Mouse (Mus musculus) bone marrow macrophage, adult 2 months (primary cell): ENCODE measurements around the gene Thbs2. TPM values are rescaled to one million over a fixed set of nuclear protein-coding genes. Genes with fewer than 3 reads are reported as not detected.

Experiments used
- H3K27ac ChIP-seq: 2 replicates; pipeline ENCODE4 v1.5.1; 2012; ENCODE audit warnings: low read depth, low read length; ENCODE audit not compliant: insufficient read depth
- H3K4me1 ChIP-seq: 2 replicates; pipeline ENCODE4 v1.6.1; 2012; ENCODE audit warnings: low read length; ENCODE audit not compliant: control insufficient read depth, insufficient read depth
- H3K4me3 ChIP-seq: 2 replicates; pipeline ENCODE4 v1.5.1; 2012; ENCODE audit warnings: mild to moderate bottlenecking, low read length, moderate library complexity; ENCODE audit not compliant: insufficient read depth
- CTCF ChIP-seq: IDR thresholded peaks from 2 replicates; pipeline ENCODE4 v1.5.1; 2012; ENCODE audit warnings: low read depth, mild to moderate bottlenecking, low read length, moderate library complexity
- POLR2A ChIP-seq: IDR thresholded peaks from 2 replicates; pipeline ENCODE4 v1.6.1; 2012; ENCODE audit warnings: mild to moderate bottlenecking, low read depth, low read length, borderline replicate concordance
- polyA plus RNA-seq: library from polyadenylated mRNA; stranded (reverse); fragments of >200 nt; gene quantifications from 2 replicates; pipeline ENCODE4 v1.2.4, GENCODE M21; 2012; ENCODE audit not compliant: missing spikeins, insufficient read depth, insufficient read length

The Thbs2 gene
- polyA plus RNA-seq: 0.76 and 0.95 TPM in 2 replicates

- H3K4me3 ChIP-seq: no peak within 1 kb of the TSS
- H3K27ac ChIP-seq: no peak within 1 kb of the TSS
- TF ChIP-seq CTCF: no peak
- no peak for TF ChIP-seq POLR2A
Measured at GRCm38 (mm10) chr17:14693994-14694374, at the start of gene Thbs2. Thbs2 (minus strand) TSS chr17:14694235.

GRCm38 (mm10) chr17:14735493-14736004 lies 41.5 kb upstream of the Thbs2 start:
- Histone ChIP-seq H3K27ac (no peak overlapping the region), H3K4me3 (no peak overlapping the region), H3K4me1 (0 out of 2 replicates have a peak, but pooled peaks cover 2% of the 10 kb centered on the region)
- TF ChIP-seq CTCF (no peak), POLR2A (no peak)

More at GRCm38 (mm10) chr17:14693994-14694374, at the start of gene Thbs2:
- no peaks in the 10 kb centered on the region for H3K4me1 ChIP-seq

DNA sequence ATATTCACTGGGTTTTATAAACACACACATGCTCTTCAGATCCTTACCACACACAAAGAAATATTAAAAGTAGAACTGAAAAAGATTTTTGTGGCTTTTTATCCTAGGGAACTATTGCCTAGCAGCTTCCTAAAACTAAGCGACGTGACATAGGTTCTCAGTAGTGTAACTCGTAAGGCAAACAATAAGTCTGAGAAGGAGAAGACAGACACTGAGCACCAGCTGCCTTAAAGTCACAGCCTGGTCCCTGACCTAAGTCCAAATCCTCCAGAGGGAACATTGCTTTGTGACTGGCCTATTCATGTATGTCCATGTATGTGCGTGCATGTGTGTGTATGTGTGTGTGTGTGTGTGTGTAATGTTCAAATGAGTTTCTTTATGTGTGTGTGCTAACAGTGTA lies 40.3 kb upstream of the Thbs2 start:
- no peak for TF ChIP-seq CTCF
- TF ChIP-seq POLR2A: no peak
- Histone ChIP-seq H3K4me1 (0 out of 2 replicates have a peak, but pooled peaks cover 2% of the 10 kb centered on the region), H3K27ac (no peak overlapping the region), H3K4me3 (no peak overlapping the region)

DNA sequence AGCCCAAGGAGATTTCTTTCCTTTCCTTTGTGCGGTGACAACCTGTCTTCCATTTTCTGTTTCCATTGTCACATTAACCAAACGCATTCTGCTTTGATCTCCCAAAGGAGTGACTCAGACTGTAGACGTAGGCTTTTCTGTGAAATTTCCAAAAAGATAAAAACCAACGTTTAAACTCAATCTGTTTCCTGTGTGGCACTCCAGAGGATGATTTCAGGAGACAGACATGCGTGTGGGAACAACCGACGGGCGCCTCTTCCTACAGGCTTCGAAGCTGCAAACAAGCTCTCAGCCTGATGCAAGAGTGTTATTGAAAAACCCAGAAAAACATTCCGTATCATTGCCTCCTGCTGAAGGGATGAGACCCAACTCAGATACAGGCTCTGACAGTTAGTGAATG lies 39.9 kb upstream of the Thbs2 start:
- Histone ChIP-seq H3K27ac (no peak overlapping the region), H3K4me3 (no peak overlapping the region), H3K4me1 (0 out of 2 replicates have a peak, but pooled peaks cover 2% of the 10 kb centered on the region)
- TF ChIP-seq POLR2A (no peak), CTCF (no peak)

DNA sequence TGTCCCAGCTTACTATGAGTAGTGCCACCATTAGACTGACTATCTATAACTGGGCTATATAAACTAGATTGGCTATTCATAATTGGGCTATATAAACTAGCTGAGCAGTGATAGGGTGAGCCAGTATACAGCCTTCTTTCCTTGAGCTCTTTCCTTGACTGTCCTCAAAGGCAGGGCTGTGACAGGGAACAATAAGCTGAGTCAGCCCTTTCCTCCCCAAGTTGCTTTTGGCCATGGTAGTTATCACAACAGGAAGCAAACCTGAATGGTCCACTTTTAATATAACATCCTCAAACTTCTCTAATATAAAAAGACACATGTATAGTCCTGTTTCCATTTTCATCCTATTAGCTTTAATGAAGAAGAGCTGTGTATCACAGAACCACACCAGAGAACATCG lies 39.0 kb upstream of the Thbs2 start:
- H3K27ac ChIP-seq: no peak overlapping the region
- H3K4me1 ChIP-seq: 0 out of 2 replicates have a peak, but pooled peaks cover 2% of the 10 kb centered on the region
- no peak overlapping the region for H3K4me3 ChIP-seq
- TF ChIP-seq CTCF: no peak
- no peak for TF ChIP-seq POLR2A

- Histone ChIP-seq H3K27ac (no peak overlapping the region), H3K4me3 (no peak overlapping the region), H3K4me1 (no peaks in the 10 kb centered on the region)
- TF ChIP-seq CTCF: no peak
- no peak for TF ChIP-seq POLR2A
Measured at GRCm38 (mm10) chr17:14730629-14731028, 36.6 kb upstream of the Thbs2 start.

GRCm38 (mm10) chr17:14727481-14727880 lies 33.4 kb upstream of the Thbs2 start:
- no peak overlapping the region for H3K27ac ChIP-seq
- no peak for TF ChIP-seq CTCF
- TF ChIP-seq POLR2A: no peak
- H3K4me1 ChIP-seq: no peaks in the 10 kb centered on the region
- no peak overlapping the region for H3K4me3 ChIP-seq

DNA sequence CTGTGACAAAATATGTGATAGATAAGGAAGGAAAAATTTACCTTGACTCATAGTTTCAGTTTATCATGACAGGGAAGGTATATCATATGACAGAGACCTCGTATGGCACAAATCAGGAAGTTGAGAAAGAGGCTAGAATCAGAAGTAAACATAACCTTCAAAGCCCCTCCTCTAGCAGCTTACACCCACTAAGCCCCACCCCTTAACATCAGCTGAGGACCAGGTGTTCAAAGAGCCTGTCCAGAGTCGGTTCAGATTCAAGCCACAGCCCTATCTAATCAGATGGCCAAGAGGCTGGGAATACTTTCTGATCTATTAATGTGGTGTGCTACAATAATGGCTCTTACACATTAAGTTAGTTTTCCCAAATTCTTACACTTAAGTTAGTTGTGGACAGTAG lies 30.8 kb upstream of the Thbs2 start:
- no peak for TF ChIP-seq CTCF
- TF ChIP-seq POLR2A: no peak
- H3K4me3 ChIP-seq: no peak overlapping the region
- no peaks in the 10 kb centered on the region for H3K4me1 ChIP-seq
- H3K27ac ChIP-seq: no peak overlapping the region

- peaks cover 7% of the 10 kb centered on the region for H3K4me1 ChIP-seq
- H3K27ac ChIP-seq: no peak overlapping the region
- no peak for TF ChIP-seq POLR2A
- no peak for TF ChIP-seq CTCF
- no peak overlapping the region for H3K4me3 ChIP-seq
Measured at GRCm38 (mm10) chr17:14721325-14721724, 27.3 kb upstream of the Thbs2 start.

- Histone ChIP-seq H3K4me3 (no peak overlapping the region), H3K27ac (no peak overlapping the region)
Measured at GRCm38 (mm10) chr17:14720912-14721311, 26.9 kb upstream of the Thbs2 start.

More at GRCm38 (mm10) chr17:14720912-14721311, 26.9 kb upstream of the Thbs2 start:
- H3K4me1 ChIP-seq: peaks cover 7% of the 10 kb centered on the region
- TF ChIP-seq POLR2A: no peak
- TF ChIP-seq CTCF: no peak
